Mouse (Mus musculus) CD4-positive helper T cell, adult 2 months (primary cell): ENCODE results near the gene Cebpa.
A peak's percentile ranks its signal among the peaks of the same experiment; 100 is the strongest.

Source experiments
- DNase-seq: peaks from one replicate; pipeline ENCODE4 v3.0.0-alpha.2; 2012; ENCODE audit warnings: low read depth, missing footprints, low spot score

The Cebpa gene

GRCm38 (mm10) chr7:35146269-35146668 is 27.2 kb downstream of the Cebpa start:
- DNase-seq, result no peak

GRCm38 (mm10) chr7:35149616-35150433 is 30.7 kb downstream of the Cebpa start:
- DNase-seq, result no peak

GRCm38 (mm10) chr7:35150860-35151259 is 31.8 kb downstream of the Cebpa start:
- DNase-seq, result no peak

- DNase-seq, result peak; percentile 19
Measured at GRCm38 (mm10) chr7:35154449-35154848, 35.4 kb downstream of the Cebpa start.

- DNase-seq, result peak; percentile 30
Measured at GRCm38 (mm10) chr7:35156561-35157477, 37.7 kb downstream of the Cebpa start.

GRCm38 (mm10) chr7:35157512-35157911 is 38.4 kb downstream of the Cebpa start:
- DNase-seq, result no peak

GRCm38 (mm10) chr7:35162443-35162842 is 43.4 kb downstream of the Cebpa start:
- no peak for DNase-seq

- DNase-seq, result no peak
Measured at GRCm38 (mm10) chr7:35163600-35163999, 44.5 kb downstream of the Cebpa start.

GRCm38 (mm10) chr7:35164131-35164530 is 45.0 kb downstream of the Cebpa start:
- DNase-seq, result no peak

- no peak for DNase-seq
Measured at GRCm38 (mm10) chr7:35166988-35167387, 47.9 kb downstream of the Cebpa start.

GRCm38 (mm10) chr7:35167925-35168324 is 48.8 kb downstream of the Cebpa start:
- DNase-seq, result no peak

- DNase-seq, result peak; percentile 67
Measured at GRCm38 (mm10) chr7:35169341-35169740, 50.2 kb downstream of the Cebpa start.
